Comparison of ENCODE assay signal across 12 mouse cellular contexts in genomic region chr10:118648111-118648510, GRCm38 (mm10).
DNase-seq lines count a peak whose midpoint lies in the region; ATAC-seq and TF ChIP-seq lines count a peak whose summit lies in the region.
"Had no signal": no experiment of that assay in that cellular context is flagged by ENCODE, and none has a peak within 500 bp of the region (broad histone marks: within the 10 kb centered on the region; RNA-seq: fewer than 3 reads in every experiment).

No protein-coding gene starts in this region.

- ATAC-seq in kidney, embryonic 15.5 days (replicated peaks; ENCODE audit: low FRiP score): no peak
- peak; percentile 50; the same call in 1 of the 2 replicates for ATAC-seq in cerebellum, adult (ENCODE audit: insufficient number of reproducible peaks, low FRiP score, low TSS enrichment)

- H3K4me3 ChIP-seq in kidney, adult 2 months (ENCODE audit: insufficient read depth, low read depth, low read length): no peak overlapping the region
- H3K4me3 ChIP-seq in kidney, embryonic 15.5 days (replicated peaks): no peak overlapping the region

- peak; percentile 17 for DNase-seq in kidney, adult 2 months
- DNase-seq in cerebellum, postnatal 14 days: peak; percentile 83 to 87
- DNase-seq in heart, postnatal 10 days: peak; percentile 70 to 72
- no peak for DNase-seq in adrenal gland, postnatal 4 days (ENCODE audit: low spot score in 2 of 2)
- no peak for DNase-seq in thymus, postnatal 25 days

- no peak for TF ChIP-seq CTCF in kidney, adult 2 months (conservative IDR thresholded peaks at IDR 0.05; ENCODE audit: insufficient read depth, insufficient read length, low read depth, low read length)

- no peak overlapping the region for H3K9ac ChIP-seq in kidney, embryonic 15.5 days

- no peaks in the 10 kb centered on the region for H3K9me3 ChIP-seq in kidney, embryonic 15.5 days (replicated peaks)

- no peaks in the 10 kb centered on the region for H3K36me3 ChIP-seq in kidney, adult 2 months (ENCODE audit: control insufficient read depth, insufficient read depth, low read length)
- H3K36me3 ChIP-seq in kidney, embryonic 15.5 days: no peaks in the 10 kb centered on the region

- H3K4me1 ChIP-seq in kidney, adult 2 months (ENCODE audit: control insufficient read depth, insufficient read depth, low read length): no peaks in the 10 kb centered on the region; the same call in 1 of the 2 replicates
- H3K4me1 ChIP-seq in kidney, embryonic 15.5 days: peaks cover 6% of the 10 kb centered on the region; the same call in 1 of the 2 replicates

- intact Hi-C loops in heart, postnatal 10 days (cut with DNase I): no loop called here

- H3K27ac ChIP-seq in kidney, adult 2 months (ENCODE audit: insufficient read depth, low read depth, low read length): no peak overlapping the region
- H3K27ac ChIP-seq in kidney, embryonic 15.5 days: no peak overlapping the region
- H3K27ac ChIP-seq: kidney, postnatal 0 days; macrophage; stomach, postnatal 0 days had no signal

- 56% methylated on average over 2 of the region's 2 CpGs for WGBS in kidney, adult 2 months
- 64% methylated on average over 2 of the region's 2 CpGs for WGBS in kidney, embryonic 15.5 days

- H3K4me2 ChIP-seq in kidney, embryonic 15.5 days: no peak overlapping the region
- H3K4me2 ChIP-seq: liver, embryonic 11.5 days had no signal

- no peaks in the 10 kb centered on the region for H3K27me3 ChIP-seq in kidney, adult 2 months (replicated peaks; ENCODE audit: control insufficient read depth, insufficient read depth, low read length)
- no peaks in the 10 kb centered on the region for H3K27me3 ChIP-seq in kidney, embryonic 15.5 days
- H3K27me3 ChIP-seq: CH12.LX had no signal

- no peak for TF ChIP-seq POLR2A in kidney, adult 2 months (IDR thresholded peaks at IDR 0.05; ENCODE audit: low read depth, low read length)

Comparison
In these comparisons a context has a peak if more than half of its experiments do, and no peak if none do; other contexts are left out.
1. DNase-seq: peak in kidney, adult 2 months (single experiment), cerebellum, postnatal 14 days (2 of 2) and heart, postnatal 10 days (2 of 2); none in adrenal gland, postnatal 4 days (0 of 2) and thymus, postnatal 25 days (single experiment).